Mouse (Mus musculus) thymus, adult 2 months (tissue): Measurements from ENCODE around the gene Lmtk2. TPM values are rescaled to one million over a fixed set of nuclear protein-coding genes. Genes with fewer than 3 reads are reported as not detected.

Source experiments
- DNase-seq: peaks from one replicate; pipeline ENCODE4 v3.0.0; 2021
- H3K27ac ChIP-seq: fragments of 200-500 bp; 2 replicates; pipeline ENCODE4 v1.5.1; 2012; ENCODE audit warnings: low read length, control low read depth; ENCODE audit not compliant: control insufficient read depth, insufficient read depth
- H3K27me3 ChIP-seq: fragments of 200-500 bp; 2 replicates; pipeline ENCODE4 v1.6.1; 2012; ENCODE audit warnings: mild to moderate bottlenecking, low read length, moderate library complexity, mixed read lengths; ENCODE audit not compliant: control insufficient read depth, insufficient read depth
- H3K36me3 ChIP-seq: fragments of 200-500 bp; 2 replicates; pipeline ENCODE4 v1.6.1; 2012; ENCODE audit warnings: mild to moderate bottlenecking, low read length, moderate library complexity; ENCODE audit not compliant: control insufficient read depth, insufficient read depth
- H3K4me1 ChIP-seq: fragments of 200-500 bp; replicated peaks from 2 replicates; pipeline ENCODE4 v1.6.1; 2012; ENCODE audit warnings: low read length; ENCODE audit not compliant: control insufficient read depth, insufficient read depth
- H3K4me3 ChIP-seq: fragments of 200-500 bp; 2 replicates; pipeline ENCODE4 v1.5.1; 2012; ENCODE audit warnings: mild to moderate bottlenecking, low read length, control low read depth, moderate library complexity; ENCODE audit not compliant: control insufficient read depth, insufficient read depth
- CTCF ChIP-seq: fragments of 200-500 bp; IDR thresholded peaks from 2 replicates; pipeline ENCODE4 v1.5.1; 2012; ENCODE audit warnings: mild to moderate bottlenecking, control low read depth, low read length, moderate library complexity, borderline replicate concordance; ENCODE audit not compliant: control insufficient read depth, poor library complexity, insufficient read depth; ENCODE audit errors: extremely low read depth
- POLR2A ChIP-seq: fragments of 200-500 bp; IDR thresholded peaks from 2 replicates; pipeline ENCODE4 v1.6.1; 2012; ENCODE audit warnings: mild to moderate bottlenecking, low read length, control low read depth, moderate library complexity; ENCODE audit not compliant: control insufficient read depth, poor library complexity, insufficient read depth; ENCODE audit errors: extremely low read depth
- WGBS: fragments of 180-500 bp; shearing (Covaris S2); methylation state at CpG from one replicate; pipeline ENCODE4 v1.1.7; 2018; 5-methylcytosine and 5-hydroxymethylcytosine counted together
- polyA plus RNA-seq: library from polyadenylated mRNA; depleted of rRNA; stranded (reverse); fragments of >200 nt; gene quantifications from 2 replicates; pipeline ENCODE4 v1.2.3, GENCODE M21; 2012; rRNA removed

The Lmtk2 gene
- polyA plus RNA-seq, 1 experiment: 13.3 TPM

- no peaks in the 10 kb centered on the region for H3K36me3 ChIP-seq
- TF ChIP-seq CTCF (no peak), POLR2A (no peak)
- H3K27me3 ChIP-seq: no peaks in the 10 kb centered on the region
- no peak overlapping the region for H3K27ac ChIP-seq
- no peak for DNase-seq
- WGBS: 91% methylated on average over 5 of the region's 5 CpGs
- no peak overlapping the region for H3K4me3 ChIP-seq
- H3K4me1 ChIP-seq: no peaks in the 10 kb centered on the region
Measured at GRCm38 (mm10) chr5:144232531-144232930, 132.3 kb downstream of the Lmtk2 start.

DNA sequence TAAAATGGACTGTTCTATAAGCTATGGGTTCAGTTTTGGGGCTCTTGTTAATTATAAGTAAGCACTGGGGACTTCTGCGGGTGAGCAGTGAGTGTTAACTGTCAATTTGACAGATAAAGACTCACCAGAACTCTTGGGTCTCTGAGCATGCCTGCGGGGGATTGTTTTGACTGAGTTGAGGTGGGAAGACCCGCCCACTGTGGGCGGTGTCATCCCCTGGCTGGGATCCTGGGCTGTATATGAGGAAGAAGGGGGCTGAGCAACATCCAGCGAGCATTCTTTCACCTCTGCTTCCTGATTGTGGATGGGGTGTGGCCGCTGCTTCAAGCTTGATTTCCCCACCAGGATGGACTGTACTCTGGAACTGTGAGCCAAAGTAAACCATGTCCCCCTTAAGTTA is 134.0 kb downstream of the Lmtk2 start:
- DNase-seq: no peak
- TF ChIP-seq POLR2A (no peak), CTCF (no peak)
- H3K4me1 ChIP-seq: no peaks in the 10 kb centered on the region
- H3K27ac ChIP-seq: no peak overlapping the region
- H3K27me3 ChIP-seq: no peaks in the 10 kb centered on the region
- H3K36me3 ChIP-seq: no peaks in the 10 kb centered on the region
- WGBS: 85% methylated on average over 6 of the region's 6 CpGs
- no peak overlapping the region for H3K4me3 ChIP-seq

DNA sequence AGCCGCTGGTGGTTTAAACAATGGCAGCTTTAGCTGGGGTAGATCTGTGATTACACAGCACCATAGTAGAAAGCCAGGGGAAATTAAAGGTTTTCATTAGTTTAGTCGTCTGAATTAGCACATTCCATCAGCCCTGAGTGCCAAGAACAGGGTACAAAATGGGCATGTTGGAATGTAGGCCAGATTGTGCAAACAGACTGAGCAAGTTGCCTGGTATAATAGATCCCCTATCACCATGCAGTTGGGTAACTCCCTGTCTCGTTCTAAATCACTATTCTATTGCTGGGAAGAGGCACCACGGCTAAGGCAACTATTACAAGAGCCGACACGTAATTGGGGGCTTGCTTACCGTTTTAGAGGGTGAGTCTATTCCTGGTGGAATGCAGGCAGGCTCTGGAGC is 134.5 kb downstream of the Lmtk2 start:
- DNase-seq: no peak
- no peaks in the 10 kb centered on the region for H3K36me3 ChIP-seq
- no peak overlapping the region for H3K4me3 ChIP-seq
- no peaks in the 10 kb centered on the region for H3K27me3 ChIP-seq
- 93% methylated on average over 7 of the region's 7 CpGs for WGBS
- no peak overlapping the region for H3K27ac ChIP-seq
- no peaks in the 10 kb centered on the region for H3K4me1 ChIP-seq
- TF ChIP-seq POLR2A (no peak), CTCF (no peak)

Other genes starting within 250 kb of the Lmtk2 start
- not detected in 2 replicates for gene Ankrd61, start 202.8 kb upstream of the Lmtk2 start, polyA plus RNA-seq
- 37.4 and 55.4 TPM in 2 replicates for gene Aimp2, start 190.6 kb upstream of the Lmtk2 start, polyA plus RNA-seq
- gene Pms2, start 190.5 kb upstream of the Lmtk2 start, polyA plus RNA-seq: 8.2 and 9.5 TPM in 2 replicates
- gene Gm42421, start 172.3 kb upstream of the Lmtk2 start, polyA plus RNA-seq: 0.22 TPM in 1 of 2 replicates, not detected in the other
- 0.24 and 0.54 TPM in 2 replicates for gene Rsph10b, start 167.4 kb upstream of the Lmtk2 start, polyA plus RNA-seq
- gene Ccz1, start 85.6 kb upstream of the Lmtk2 start, polyA plus RNA-seq: 13.3 and 15.4 TPM in 2 replicates
- gene Ocm, start 73.8 kb upstream of the Lmtk2 start, polyA plus RNA-seq: not detected in 2 replicates
- 0.42 and 0.70 TPM in 2 replicates for gene Bhlha15, start 89.8 kb downstream of the Lmtk2 start, polyA plus RNA-seq
- 220 and 240 TPM in 2 replicates for gene Tecpr1, start 123.2 kb downstream of the Lmtk2 start, polyA plus RNA-seq
- gene Bri3, start 144.0 kb downstream of the Lmtk2 start, polyA plus RNA-seq: 70.8 and 76.9 TPM in 2 replicates